In genomic region chr1:69103211-69103706, GRCm38 (mm10) we compare ENCODE assay signal across 18 mouse cellular contexts. TPM values are rescaled to one million over a fixed set of nuclear protein-coding genes. Genes with fewer than 3 reads are reported as not detected.
DNase-seq lines count a peak whose midpoint lies in the region; ATAC-seq and TF ChIP-seq lines count a peak whose summit lies in the region.
"Had no signal": no experiment of that assay in that cellular context is flagged by ENCODE, and none has a peak within 500 bp of the region (broad histone marks: within the 10 kb centered on the region; RNA-seq: fewer than 3 reads in every experiment).

No protein-coding gene starts in this region.

- TF ChIP-seq CTCF in liver, postnatal 0 days (IDR thresholded peaks at IDR 0.05; ENCODE audit: low read depth), result no peak

- H3K27ac ChIP-seq in heart, embryonic 15.5 days, result no peak overlapping the region
- no peak overlapping the region; the same call in 1 of the 2 replicates for H3K27ac ChIP-seq in forebrain, embryonic 15.5 days (replicated peaks)
- H3K27ac ChIP-seq in midbrain, embryonic 14.5 days (replicated peaks; ENCODE audit: low read depth, low read length), result peak overlapping the region; percentile 54
- no peak overlapping the region for H3K27ac ChIP-seq in liver, postnatal 0 days (ENCODE audit: low read depth)
- H3K27ac ChIP-seq: lung, embryonic 15.5 days had no signal

- no peak for TF ChIP-seq EP300 in liver, postnatal 0 days (IDR thresholded peaks at IDR 0.05; ENCODE audit: low read depth)

- WGBS in heart, embryonic 15.5 days, result 61% methylated on average over 6 of the region's 6 CpGs
- WGBS in forebrain, embryonic 15.5 days, result 61% methylated on average over 6 of the region's 6 CpGs
- 18% methylated on average over 6 of the region's 6 CpGs for WGBS in midbrain, embryonic 14.5 days
- 73% methylated on average over 6 of the region's 6 CpGs for WGBS in liver, postnatal 0 days (ENCODE audit: insufficient replicate concordance)

- no peaks in the 10 kb centered on the region for H3K9me3 ChIP-seq in heart, embryonic 15.5 days (replicated peaks)
- no peaks in the 10 kb centered on the region for H3K9me3 ChIP-seq in forebrain, embryonic 15.5 days
- H3K9me3 ChIP-seq in midbrain, embryonic 14.5 days (ENCODE audit: control insufficient read depth, low read length), result no peaks in the 10 kb centered on the region
- H3K9me3 ChIP-seq in liver, postnatal 0 days (ENCODE audit: low read length), result no peaks in the 10 kb centered on the region
- H3K9me3 ChIP-seq: lung, embryonic 15.5 days had no signal

- 0 out of 2 replicates have a peak, but pooled peaks cover 4% of the 10 kb centered on the region for H3K4me1 ChIP-seq in heart, embryonic 15.5 days (replicated peaks)
- peaks cover 28% of the 10 kb centered on the region for H3K4me1 ChIP-seq in forebrain, embryonic 15.5 days
- H3K4me1 ChIP-seq in midbrain, embryonic 14.5 days (ENCODE audit: control insufficient read depth, insufficient read depth, low read length), result peaks cover 8% of the 10 kb centered on the region; the same call in 1 of the 2 replicates
- peaks cover 24% of the 10 kb centered on the region; the same call in 1 of the 2 replicates for H3K4me1 ChIP-seq in liver, postnatal 0 days (ENCODE audit: insufficient read depth)

- H3K9ac ChIP-seq in heart, embryonic 15.5 days, result no peak overlapping the region
- no peak overlapping the region for H3K9ac ChIP-seq in forebrain, embryonic 15.5 days (replicated peaks)
- H3K9ac ChIP-seq in midbrain, embryonic 14.5 days (replicated peaks; ENCODE audit: low read length), result peak overlapping the region; percentile 27; the same call in 1 of the 2 replicates
- no peak overlapping the region for H3K9ac ChIP-seq in liver, postnatal 0 days (replicated peaks)
- H3K9ac ChIP-seq: lung, embryonic 15.5 days had no signal

- H3K4me3 ChIP-seq in heart, embryonic 15.5 days, result no peak overlapping the region
- H3K4me3 ChIP-seq in forebrain, embryonic 15.5 days, result peak overlapping the region; percentile 16; the same call in 1 of the 2 replicates
- H3K4me3 ChIP-seq in midbrain, embryonic 14.5 days (replicated peaks; ENCODE audit: low read depth, low read length), result no peak overlapping the region
- H3K4me3 ChIP-seq in liver, postnatal 0 days (ENCODE audit: low read depth, low read length), result no peak overlapping the region
- H3K4me3 ChIP-seq: lung, embryonic 15.5 days; myocyte had no signal

- no peaks in the 10 kb centered on the region for H3K27me3 ChIP-seq in heart, embryonic 15.5 days
- H3K27me3 ChIP-seq in forebrain, embryonic 15.5 days, result peaks cover 22% of the 10 kb centered on the region
- no peaks in the 10 kb centered on the region for H3K27me3 ChIP-seq in midbrain, embryonic 14.5 days (ENCODE audit: control insufficient read depth, insufficient read depth, low read length)
- H3K27me3 ChIP-seq in liver, postnatal 0 days (ENCODE audit: insufficient read depth, low read length), result peaks cover 47% of the 10 kb centered on the region

- DNase-seq in cerebellum, postnatal 14 days, result peak; percentile 41 to 60
- no peak for DNase-seq in cerebellum, adult 9-11 months
- DNase-seq in heart, adult 8-10 months (ENCODE audit: low spot score), result no peak
- peak; percentile 44 for DNase-seq in midbrain, embryonic 14.5 days
- DNase-seq in liver, postnatal 0 days, result no peak
- DNase-seq in urinary bladder, adult 2 months (ENCODE audit: low spot score), result no peak
- DNase-seq: adrenal gland, postnatal 14 days; gastrocnemius, postnatal 10 days; kidney, adult 18-20 months; kidney, postnatal 36 days; right cerebral cortex, postnatal 4 days had no signal

- peak overlapping the region; percentile 35 for H3K4me2 ChIP-seq in heart, embryonic 15.5 days
- peak overlapping the region; percentile 20; the same call in 1 of the 2 replicates for H3K4me2 ChIP-seq in forebrain, embryonic 15.5 days (replicated peaks)
- peak overlapping the region; percentile 42 for H3K4me2 ChIP-seq in midbrain, embryonic 14.5 days (ENCODE audit: low read length)
- no peak overlapping the region for H3K4me2 ChIP-seq in liver, postnatal 0 days (ENCODE audit: low read depth, low read length)
- H3K4me2 ChIP-seq: liver, embryonic 11.5 days; lung, embryonic 15.5 days had no signal

- no peaks in the 10 kb centered on the region for H3K36me3 ChIP-seq in heart, embryonic 15.5 days
- no peaks in the 10 kb centered on the region for H3K36me3 ChIP-seq in forebrain, embryonic 15.5 days
- no peaks in the 10 kb centered on the region for H3K36me3 ChIP-seq in midbrain, embryonic 14.5 days (ENCODE audit: control insufficient read depth, insufficient read depth, low read length)
- H3K36me3 ChIP-seq in liver, postnatal 0 days (replicated peaks; ENCODE audit: insufficient read depth, low read length), result no peaks in the 10 kb centered on the region
- H3K36me3 ChIP-seq: lung, embryonic 15.5 days had no signal

- no peak for ATAC-seq in heart, embryonic 15.5 days (replicated peaks; ENCODE audit: insufficient number of reproducible peaks, insufficient read depth, low FRiP score, low read depth)
- no peak for ATAC-seq in forebrain, embryonic 15.5 days (replicated peaks)
- ATAC-seq in midbrain, embryonic 14.5 days (ENCODE audit: low FRiP score, low TSS enrichment), result no peak
- no peak for ATAC-seq in liver, postnatal 0 days

RNA-seq across cellular contexts. Expression of gene Erbb4, which starts 4.6 kb away (rescaled TPM):
- polyA plus RNA-seq in heart, embryonic 15.5 days (2015; fragmentation: Nextera tagmentation; extraction: Ambion mirVana), result 6.6 and 7.8 TPM in 2 replicates
- total RNA-seq in heart, adult 8-10 months (2022), result 10 to 100 TPM; 12.7 to 18.3 (median 13.8) TPM
- 14.2 and 17.4 TPM in 2 replicates for polyA plus RNA-seq in forebrain, embryonic 15.5 days (2015; fragmentation: Nextera tagmentation; extraction: Ambion mirVana)
- 17.8 and 22.3 TPM in 2 replicates for polyA plus RNA-seq in midbrain, embryonic 14.5 days (2014; fragmentation: Nextera tagmentation; extraction: Ambion mirVana)
- 0.04 and 0.06 TPM in 2 replicates for polyA plus RNA-seq in liver, postnatal 0 days (2015; fragmentation: Nextera tagmentation; extraction: Ambion mirVana)
- polyA plus RNA-seq in urinary bladder, adult 2 months (2012; rRNA removed), result 0.04 and 0.07 TPM in 2 replicates
- total RNA-seq: hematopoietic stem cell, adult 5-6 weeks; megakaryocyte progenitor cell, adult 5-6 weeks had no signal
- polyA plus RNA-seq: myocyte had no signal

Comparison
In these comparisons a context has a peak if more than half of its experiments do, and no peak if none do; other contexts are left out.
1. DNase-seq: peak in cerebellum, postnatal 14 days (2 of 2) and midbrain, embryonic 14.5 days (single experiment); none in cerebellum, adult 9-11 months (single experiment), heart, adult 8-10 months (single experiment), liver, postnatal 0 days (single experiment) and urinary bladder, adult 2 months (single experiment).